Mouse (Mus musculus): ENCODE measurements around the gene Adora1.

DNA sequence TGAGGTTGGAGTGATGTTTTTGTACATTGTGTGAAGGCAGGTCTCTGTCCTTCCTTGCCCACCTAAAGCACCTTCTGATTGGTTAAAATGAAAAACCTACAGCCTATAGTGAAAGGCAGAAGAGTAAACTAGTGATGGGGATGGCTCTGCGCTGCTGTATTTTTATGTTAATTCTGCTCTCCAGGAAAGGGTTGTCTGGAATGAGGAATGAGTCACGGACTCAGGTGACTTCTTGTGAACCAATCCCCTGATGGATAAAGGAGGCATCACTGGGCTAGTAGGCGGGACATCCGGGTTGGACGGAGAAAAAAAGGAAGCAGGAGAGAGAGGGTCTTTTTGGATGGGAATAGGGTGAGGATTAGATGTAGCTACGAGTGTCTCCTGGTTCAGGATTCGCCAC, 34.8 kb upstream of the Adora1 start:
- no peak for TF ChIP-seq POLR2AphosphoS2 (IDR thresholded peaks at IDR 0.05; ENCODE audit: insufficient read length, low read depth)
- TF ChIP-seq POLR2A (IDR thresholded peaks at IDR 0.05; ENCODE audit: insufficient read length, low read depth) = no peak
- no peak for TF ChIP-seq MYOG (IDR thresholded peaks at IDR 0.05; ENCODE audit: control insufficient read depth in 1 of 3, insufficient read depth in 1 of 3, insufficient read length in 2 of 3, low read depth in 2 of 3)
- no peak for TF ChIP-seq MYOD1 (IDR thresholded peaks at IDR 0.05; ENCODE audit: control insufficient read depth in 1 of 3, insufficient read length in 2 of 3, low read depth in 2 of 3)
- TF ChIP-seq E2F4 (IDR thresholded peaks at IDR 0.05; ENCODE audit: insufficient read depth) = no peak
- TF ChIP-seq TCF12 (IDR thresholded peaks at IDR 0.05; ENCODE audit: insufficient read depth, poor library complexity, severe bottlenecking) = no peak
- TF ChIP-seq MAX (IDR thresholded peaks at IDR 0.05; ENCODE audit: low read depth) = no peak
- no peak for TF ChIP-seq USF1 (IDR thresholded peaks at IDR 0.05; ENCODE audit: low read depth)
- TF ChIP-seq SRF (IDR thresholded peaks at IDR 0.05; ENCODE audit: control insufficient read depth, insufficient read length, low read depth) = no peak
- TF ChIP-seq CEBPB (IDR thresholded peaks at IDR 0.05; ENCODE audit: insufficient read depth, poor library complexity, severe bottlenecking) = no peak
